Mouse (Mus musculus) spleen, adult 2 months (tissue): Measurements from ENCODE around the gene Kif13a.

Experiments
- CTCF ChIP-seq: fragments of 200-500 bp; IDR thresholded peaks from 2 replicates; pipeline ENCODE4 v1.5.1; 2011; ENCODE audit warnings: mild to moderate bottlenecking, inconsistent platforms; ENCODE audit not compliant: insufficient read depth, insufficient read length, insufficient replicate concordance; ENCODE audit errors: extremely low read depth
- POLR2A ChIP-seq: fragments of 200-500 bp; IDR thresholded peaks from 2 replicates; pipeline ENCODE4 v1.6.1; 2011; ENCODE audit warnings: low read depth, low read length, inconsistent platforms

DNA sequence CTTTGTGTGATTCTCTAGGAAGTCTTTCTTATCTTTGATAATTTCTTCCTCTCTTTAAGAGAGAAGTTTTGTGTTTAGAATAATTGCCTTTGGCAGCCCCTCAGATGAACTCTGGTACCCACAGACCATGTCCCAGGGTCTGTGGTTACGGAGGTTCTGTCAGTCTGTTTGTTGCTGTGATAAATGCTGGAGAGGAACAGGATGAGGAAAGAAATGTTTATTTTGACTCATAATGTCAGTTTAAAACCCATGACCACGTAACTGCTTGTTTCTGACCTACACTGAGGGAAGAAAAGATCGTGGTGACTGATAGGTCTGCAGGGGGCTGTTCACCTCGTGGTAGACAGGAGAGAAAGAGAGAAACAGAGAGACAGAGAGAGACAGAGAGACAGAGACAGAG lies 46.3 kb upstream of the Kif13a start:
- no peak for TF ChIP-seq CTCF
- no peak for TF ChIP-seq POLR2A
